Mouse (Mus musculus): ENCODE data around the gene Pias3. TPM values are rescaled to one million over a fixed set of nuclear protein-coding genes. Genes with fewer than 3 reads are reported as not detected.
A peak's percentile ranks its signal among the peaks of the same experiment; 100 is the strongest.

Pias3 gene
- polyA plus RNA-seq, 1 experiment from 2014 or later, result 73.0 TPM

- Histone ChIP-seq H3K4me1 (peaks cover 9% of the 10 kb centered on the region; the same call in 1 of the 2 replicates), H3K27ac (no peak overlapping the region), H3K9me3 (replicated peaks) (no peaks in the 10 kb centered on the region), H3K4me2 (no peak overlapping the region), H3K4me3 (replicated peaks) (no peak overlapping the region), H3K9ac (no peak overlapping the region), H3K36me3 (no peaks in the 10 kb centered on the region), H3K27me3 (peaks cover 22% of the 10 kb centered on the region; the same call in 1 of the 2 replicates)
- 56% methylated on average over 3 of the region's 3 CpGs for WGBS
- ATAC-seq (replicated peaks; ENCODE audit: low FRiP score), result no peak
These were observed 5.9 kb upstream of the Pias3 start for GRCm38 (mm10) chr3:96690298-96690697.

- H3K9me3 ChIP-seq (replicated peaks), result no peaks in the 10 kb centered on the region
- no peak overlapping the region for H3K4me2 ChIP-seq
- WGBS, result 26% methylated on average over 3 of the region's 3 CpGs
- H3K27ac ChIP-seq, result 0 out of 2 replicates have a peak overlapping the region, but pooled peaks have one; percentile 2
- no peak overlapping the region for H3K9ac ChIP-seq
- no peak for ATAC-seq (replicated peaks; ENCODE audit: low FRiP score)
- H3K4me3 ChIP-seq (replicated peaks), result no peak overlapping the region
- H3K4me1 ChIP-seq, result peaks cover 19% of the 10 kb centered on the region
- H3K27me3 ChIP-seq, result 0 out of 2 replicates have a peak, but pooled peaks cover 15% of the 10 kb centered on the region
- H3K36me3 ChIP-seq, result no peaks in the 10 kb centered on the region
These were observed 3.7 kb upstream of the Pias3 start for GRCm38 (mm10) chr3:96692506-96692905.

- WGBS, result 91% methylated on average over 1 of the region's 1 CpGs
- H3K4me3 ChIP-seq (replicated peaks), result no peak overlapping the region
These were observed 2.6 kb upstream of the Pias3 start for GRCm38 (mm10) chr3:96693579-96693978.

GRCm38 (mm10) chr3:96696766-96697732, 865 bp downstream of the Pias3 start:
- Histone ChIP-seq H3K4me3 (replicated peaks) (peak overlapping the region; percentile 80), H3K4me1 (peaks cover 41% of the 10 kb centered on the region), H3K9me3 (replicated peaks) (no peaks in the 10 kb centered on the region), H3K9ac (peak overlapping the region; percentile 80), H3K36me3 (peaks cover 25% of the 10 kb centered on the region), H3K27ac (peak overlapping the region; percentile 96), H3K4me2 (peak overlapping the region; percentile 82), H3K27me3 (no peaks in the 10 kb centered on the region)
- peak; percentile 94 for ATAC-seq (replicated peaks; ENCODE audit: low FRiP score)
- WGBS, result under 1% methylated on average over 80 of the region's 85 CpGs

More at GRCm38 (mm10) chr3:96693579-96693978, 2.6 kb upstream of the Pias3 start:
- H3K4me1 ChIP-seq, result peaks cover 28% of the 10 kb centered on the region
- 0 out of 2 replicates have a peak, but pooled peaks cover 15% of the 10 kb centered on the region for H3K27me3 ChIP-seq
- H3K9me3 ChIP-seq (replicated peaks), result no peaks in the 10 kb centered on the region
- H3K9ac ChIP-seq, result no peak overlapping the region
- H3K27ac ChIP-seq, result no peak overlapping the region
- no peak for ATAC-seq (replicated peaks; ENCODE audit: low FRiP score)
- H3K4me2 ChIP-seq, result no peak overlapping the region
- no peaks in the 10 kb centered on the region for H3K36me3 ChIP-seq

- Histone ChIP-seq H3K4me1 (peaks cover 38% of the 10 kb centered on the region), H3K9ac (0 out of 2 replicates have a peak overlapping the region, but pooled peaks have one; percentile 14), H3K27ac (no peak overlapping the region), H3K27me3 (no peaks in the 10 kb centered on the region), H3K4me3 (replicated peaks) (no peak overlapping the region), H3K4me2 (0 out of 2 replicates have a peak overlapping the region, but pooled peaks have one; percentile 16), H3K36me3 (peaks cover 45% of the 10 kb centered on the region), H3K9me3 (replicated peaks) (no peaks in the 10 kb centered on the region)
- ATAC-seq (replicated peaks; ENCODE audit: low FRiP score), result no peak
- 23% methylated on average over 19 of the region's 19 CpGs for WGBS
These were observed 3.0 kb downstream of the Pias3 start for GRCm38 (mm10) chr3:96698993-96699690.

GRCm38 (mm10) chr3:96700376-96700775, 4.2 kb downstream of the Pias3 start:
- Histone ChIP-seq H3K27ac (no peak overlapping the region), H3K9ac (no peak overlapping the region), H3K4me1 (peaks cover 32% of the 10 kb centered on the region), H3K27me3 (no peaks in the 10 kb centered on the region), H3K36me3 (peaks cover 57% of the 10 kb centered on the region), H3K4me2 (no peak overlapping the region), H3K4me3 (replicated peaks) (no peak overlapping the region), H3K9me3 (replicated peaks) (no peaks in the 10 kb centered on the region)
- no peak for ATAC-seq (replicated peaks; ENCODE audit: low FRiP score)
- 64% methylated on average over 7 of the region's 7 CpGs for WGBS

- H3K9me3 ChIP-seq (replicated peaks), result no peaks in the 10 kb centered on the region
- no peak for ATAC-seq (replicated peaks; ENCODE audit: low FRiP score)
- peaks cover 25% of the 10 kb centered on the region for H3K4me1 ChIP-seq
- H3K4me3 ChIP-seq (replicated peaks), result no peak overlapping the region
- 78% methylated on average over 4 of the region's 4 CpGs for WGBS
- H3K36me3 ChIP-seq, result peaks cover 63% of the 10 kb centered on the region
- no peak overlapping the region for H3K27ac ChIP-seq
- no peak overlapping the region for H3K9ac ChIP-seq
- H3K27me3 ChIP-seq, result no peaks in the 10 kb centered on the region
- no peak overlapping the region for H3K4me2 ChIP-seq
These were observed 4.8 kb downstream of the Pias3 start for GRCm38 (mm10) chr3:96701003-96701402.

GRCm38 (mm10) chr3:96704778-96705177, 8.6 kb downstream of the Pias3 start:
- 71% methylated on average over 11 of the region's 11 CpGs for WGBS
- Histone ChIP-seq H3K27me3 (0 out of 2 replicates have a peak, but pooled peaks cover 6% of the 10 kb centered on the region), H3K4me2 (no peak overlapping the region), H3K9ac (no peak overlapping the region), H3K27ac (no peak overlapping the region), H3K4me3 (replicated peaks) (no peak overlapping the region), H3K9me3 (replicated peaks) (no peaks in the 10 kb centered on the region), H3K36me3 (peaks cover 66% of the 10 kb centered on the region), H3K4me1 (peaks cover 9% of the 10 kb centered on the region)
- no peak for ATAC-seq (replicated peaks; ENCODE audit: low FRiP score)

GRCm38 (mm10) chr3:96706217-96706616, 10.0 kb downstream of the Pias3 start:
- Histone ChIP-seq H3K27ac (no peak overlapping the region), H3K9me3 (replicated peaks) (no peaks in the 10 kb centered on the region), H3K4me3 (replicated peaks) (no peak overlapping the region), H3K9ac (no peak overlapping the region), H3K36me3 (peaks cover 66% of the 10 kb centered on the region), H3K27me3 (0 out of 2 replicates have a peak, but pooled peaks cover 6% of the 10 kb centered on the region), H3K4me1 (peaks cover 8% of the 10 kb centered on the region), H3K4me2 (no peak overlapping the region)
- no peak for ATAC-seq (replicated peaks; ENCODE audit: low FRiP score)
- 88% methylated on average over 11 of the region's 11 CpGs for WGBS

- H3K9me3 ChIP-seq (replicated peaks), result no peaks in the 10 kb centered on the region
- ATAC-seq (replicated peaks; ENCODE audit: low FRiP score), result no peak
- peaks cover 8% of the 10 kb centered on the region for H3K4me1 ChIP-seq
- H3K9ac ChIP-seq, result no peak overlapping the region
- WGBS, result 73% methylated on average over 7 of the region's 7 CpGs
- no peak overlapping the region for H3K4me2 ChIP-seq
- H3K27ac ChIP-seq, result no peak overlapping the region
- H3K27me3 ChIP-seq, result 0 out of 2 replicates have a peak, but pooled peaks cover 6% of the 10 kb centered on the region
- H3K4me3 ChIP-seq (replicated peaks), result no peak overlapping the region
- peaks cover 66% of the 10 kb centered on the region for H3K36me3 ChIP-seq
These were observed 10.8 kb downstream of the Pias3 start for GRCm38 (mm10) chr3:96706984-96707383.

GRCm38 (mm10) chr3:96707903-96708683, 11.9 kb downstream of the Pias3 start, which contains the start of gene Nudt17:
Gene Nudt17 (minus strand): TSS chr3:96708562.
- Histone ChIP-seq H3K9ac (peak within 1 kb of the TSS; percentile 47), H3K27me3 (0 out of 2 replicates have a peak, but pooled peaks cover 6% of the 10 kb centered on the region), H3K36me3 (peaks cover 68% of the 10 kb centered on the region), H3K4me2 (peak within 1 kb of the TSS; percentile 86), H3K4me1 (peaks cover 8% of the 10 kb centered on the region), H3K9me3 (replicated peaks) (no peaks in the 10 kb centered on the region), H3K4me3 (replicated peaks) (peak within 1 kb of the TSS; percentile 49), H3K27ac (no peak within 1 kb of the TSS)
- 4% methylated on average over 42 of the region's 42 CpGs for WGBS
- peak; percentile 89 for ATAC-seq (replicated peaks; ENCODE audit: low FRiP score)

Data from kidney, embryonic 15.5 days (tissue).